Mouse (Mus musculus) small intestine, adult 10 weeks (tissue): ENCODE data around the gene Cryba4. TPM values are rescaled to one million over a fixed set of nuclear protein-coding genes. Genes with fewer than 3 reads are reported as not detected.

ENCODE experiments used
- polyA plus RNA-seq: library from polyadenylated mRNA; stranded (reverse); fragments of 350-450 nt; fragmentation: Illumina TruSeq; extraction: RNeasy Lipid Tissue Mini Kit (QIAGEN cat#74804); gene quantifications from one replicate; pipeline ENCODE4 v1.2.3, GENCODE M21; 2014; ENCODE audit warnings: low replicate concordance

Cryba4 gene
- polyA plus RNA-seq = not detected

DNA sequence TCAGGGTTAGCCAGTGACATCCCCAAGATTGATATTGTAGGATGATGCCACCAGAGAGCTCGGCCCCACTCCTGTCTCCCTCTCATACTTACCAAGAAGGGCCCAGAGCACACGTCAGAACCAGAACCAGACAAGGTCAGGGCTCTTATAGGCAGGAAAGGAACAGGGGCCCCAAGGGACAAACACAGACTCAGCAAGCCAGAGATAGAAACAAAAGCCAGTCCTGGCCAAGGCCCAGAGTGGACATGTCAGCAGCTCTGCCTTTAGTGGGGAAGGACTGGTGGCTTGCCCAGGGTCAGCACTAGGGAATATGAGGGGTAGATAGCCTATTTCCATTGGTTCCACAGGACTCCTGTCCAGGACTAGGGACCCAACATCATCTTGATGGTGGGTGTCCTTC is at the start of gene Cryba4:
Cryba4 (minus strand) TSS at position 119 of the 400 bp plus-strand sequence.

DNA sequence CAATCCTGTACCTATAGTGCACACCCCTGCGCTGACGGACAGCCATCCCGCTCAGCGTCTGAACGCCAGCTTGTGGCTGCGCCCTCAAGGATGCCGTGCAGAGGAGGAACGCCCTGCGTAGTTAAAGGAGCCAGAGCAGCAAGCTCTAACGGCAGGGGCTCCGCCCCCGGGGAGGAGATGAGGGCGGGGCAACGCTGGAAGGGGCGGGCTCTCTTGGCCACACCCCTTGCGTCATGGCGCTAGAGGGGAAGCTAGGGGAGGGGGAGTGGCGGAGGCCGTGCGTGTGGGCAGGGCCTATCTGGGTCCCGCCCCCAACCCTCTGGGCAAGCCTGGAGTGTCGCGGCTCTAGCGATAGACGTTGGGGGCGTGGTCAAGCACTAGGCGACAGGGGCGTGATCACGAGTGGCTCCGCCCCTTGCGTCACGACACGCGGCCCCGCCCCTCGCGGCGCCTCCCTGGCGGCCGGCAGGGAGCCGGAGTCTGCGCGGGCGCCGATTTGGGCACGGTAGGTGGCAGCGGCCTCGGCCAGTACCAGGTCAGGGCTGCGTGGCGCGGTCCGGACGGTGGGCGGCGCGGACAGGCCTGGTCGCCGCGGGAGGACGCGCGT is 24.1 kb upstream of the Cryba4 start, which contains the start of gene Tpst2:
Tpst2 (plus strand) TSS at position 425 of the 607 bp plus-strand sequence.

DNA sequence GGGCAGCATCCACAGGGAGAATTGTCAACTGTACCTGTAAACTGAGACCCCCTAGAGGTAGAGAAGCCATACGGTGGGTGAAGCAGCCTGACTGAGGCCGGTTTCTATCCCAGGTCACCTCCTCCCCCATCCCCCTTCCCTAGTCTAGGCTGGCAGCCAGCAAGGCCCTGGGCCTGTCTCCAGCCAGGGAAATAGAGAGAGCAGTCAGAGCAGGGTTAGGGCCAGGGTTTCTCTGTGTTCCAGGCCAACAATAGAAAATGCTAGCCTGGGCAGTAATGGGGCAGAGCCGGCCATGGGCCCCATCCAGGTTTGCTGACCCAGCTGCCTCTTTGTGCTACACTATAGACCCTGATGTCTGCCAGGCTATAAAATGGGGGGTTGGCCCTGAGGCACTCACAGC is 3.1 kb upstream of the Cryba4 start, which contains the start of gene Crybb1:
Crybb1 (plus strand) TSS at position 390 of the 400 bp plus-strand sequence.

Other genes starting within 250 kb of the Cryba4 start
- gene Crybb1, start 3.3 kb upstream of the Cryba4 start, polyA plus RNA-seq = not detected
- gene Tpst2, start 24.2 kb upstream of the Cryba4 start, polyA plus RNA-seq = 2.4 TPM
- gene Tfip11, start 73.8 kb upstream of the Cryba4 start, polyA plus RNA-seq = 7.0 TPM
- 0.59 TPM for gene Srrd, start 90.5 kb upstream of the Cryba4 start, polyA plus RNA-seq
- gene Hps4, start 90.6 kb upstream of the Cryba4 start, polyA plus RNA-seq = 17.8 TPM
- gene Gm6583, start 103.5 kb upstream of the Cryba4 start, polyA plus RNA-seq = not detected
- not detected for gene Asphd2, start 142.3 kb upstream of the Cryba4 start, polyA plus RNA-seq
- not detected for gene Gm6588, start 196.9 kb upstream of the Cryba4 start, polyA plus RNA-seq